Mouse (Mus musculus) hindbrain, embryonic 14.5 days (tissue): ENCODE measurements around the gene Pitpnm3. TPM values are rescaled to one million over a fixed set of nuclear protein-coding genes. Genes with fewer than 3 reads are reported as not detected.

Experiments
- ATAC-seq: fragments of 200-750 bp; cut with Nextera tagmentation; 2 replicates; pipeline ENCODE4 v1.8.0; 2017; ENCODE audit warnings: moderate number of reproducible peaks, mild to moderate bottlenecking, moderate TSS enrichment, moderate library complexity; ENCODE audit not compliant: low FRiP score
- DNase-seq: peaks from one replicate; pipeline ENCODE4 v3.0.0-alpha.2; 2015; ENCODE audit warnings: low spot score
- H3K27ac ChIP-seq: fragments of 300-500 bp; sonication (generic); 2 replicates; pipeline ENCODE4 v1.5.1; 2014; ENCODE audit warnings: mild to moderate bottlenecking, moderate library complexity
- H3K27me3 ChIP-seq: fragments of 300-500 bp; sonication (generic); 2 replicates; pipeline ENCODE4 v1.6.1; 2014; ENCODE audit warnings: mild to moderate bottlenecking, low read length, mixed read lengths; ENCODE audit not compliant: control insufficient read depth, insufficient read depth
- H3K36me3 ChIP-seq: fragments of 300-500 bp; sonication (generic); replicated peaks from 2 replicates; pipeline ENCODE4 v1.6.1; 2014; ENCODE audit not compliant: control insufficient read depth, insufficient read depth
- H3K4me1 ChIP-seq: fragments of 300-500 bp; sonication (generic); replicated peaks from 2 replicates; pipeline ENCODE4 v1.6.1; 2014; ENCODE audit warnings: antibody characterized with exemption, low read length, mixed read lengths; ENCODE audit not compliant: control insufficient read depth, insufficient read depth
- H3K4me2 ChIP-seq: fragments of 300-500 bp; sonication (generic); replicated peaks from 2 replicates; pipeline ENCODE4 v1.6.1; 2014; ENCODE audit warnings: mild to moderate bottlenecking, moderate library complexity
- H3K4me3 ChIP-seq: fragments of 300-500 bp; sonication (generic); replicated peaks from 2 replicates; pipeline ENCODE4 v1.5.1; 2014; ENCODE audit warnings: mild to moderate bottlenecking, low read length
- H3K9ac ChIP-seq: fragments of 300-500 bp; sonication (generic); 2 replicates; pipeline ENCODE4 v1.6.1; 2014
- H3K9me3 ChIP-seq: fragments of 300-500 bp; sonication (generic); 2 replicates; pipeline ENCODE4 v1.6.1; 2016; ENCODE audit warnings: low read length; ENCODE audit not compliant: control insufficient read depth
- WGBS: fragments of 180-500 bp; shearing (Covaris S2); extraction: QIAGEN DNeasy Blood & Tissue Kit; methylation state at CpG from one replicate; pipeline ENCODE4 v1.1.7; 2014; 5-methylcytosine and 5-hydroxymethylcytosine counted together
- polyA plus RNA-seq: library from polyadenylated mRNA; unstranded; fragments of >200 nt; fragmentation: Nextera tagmentation; extraction: Ambion mirVana; gene quantifications from 2 replicates; pipeline ENCODE4 v1.2.1, GENCODE M21; 2014

Gene Pitpnm3
- polyA plus RNA-seq, 1 experiment from 2014 or later = 4.9 TPM

DNA sequence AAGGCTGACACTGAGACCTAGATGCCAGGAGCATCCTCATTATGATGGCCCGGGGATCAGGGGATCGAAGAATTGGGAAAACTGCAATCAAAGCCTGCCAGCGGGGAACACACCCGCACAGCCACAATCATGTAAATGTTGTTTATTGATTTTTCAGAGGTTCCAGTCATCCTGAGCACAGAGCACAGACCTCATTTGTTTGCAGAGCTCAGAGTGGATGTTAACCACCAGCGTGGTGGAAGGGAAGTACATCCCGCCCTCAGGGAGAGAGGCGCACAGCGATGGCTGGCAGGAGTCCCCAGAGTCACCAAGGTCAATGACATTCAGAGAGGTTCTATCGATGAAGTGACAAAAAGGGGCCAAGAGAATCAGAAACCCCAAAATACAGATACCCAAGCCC is 107.7 kb downstream of the Pitpnm3 start:
- WGBS = 70% methylated on average over 9 of the region's 9 CpGs
- no peak overlapping the region for H3K9ac ChIP-seq
- H3K4me3 ChIP-seq = no peak overlapping the region
- H3K36me3 ChIP-seq = no peaks in the 10 kb centered on the region
- no peak for ATAC-seq
- no peak overlapping the region for H3K4me2 ChIP-seq
- H3K27ac ChIP-seq = no peak overlapping the region
- DNase-seq = no peak
- H3K27me3 ChIP-seq = peaks cover 10% of the 10 kb centered on the region; the same call in 1 of the 2 replicates
- H3K9me3 ChIP-seq = no peaks in the 10 kb centered on the region
- H3K4me1 ChIP-seq = peaks cover 10% of the 10 kb centered on the region; the same call in 1 of the 2 replicates

DNA sequence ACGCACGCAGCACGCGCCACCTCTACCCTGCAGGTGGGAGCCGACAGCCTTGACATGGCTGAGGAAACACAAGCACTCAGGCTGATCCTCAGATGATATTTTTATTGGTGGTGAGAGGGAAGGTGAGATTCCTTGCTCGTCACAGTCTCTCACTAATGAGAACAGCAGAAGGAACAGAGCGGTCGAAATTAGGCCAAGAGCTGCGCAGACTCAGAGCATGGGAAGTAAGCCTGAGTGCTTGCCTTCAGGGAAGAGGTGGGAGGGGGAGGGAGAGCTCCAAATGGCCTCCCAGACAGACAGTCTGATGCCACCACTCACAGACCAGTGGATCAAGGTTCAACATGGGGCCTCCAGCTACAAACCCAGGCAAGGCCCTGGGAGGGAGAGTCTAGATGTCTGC is 109.1 kb downstream of the Pitpnm3 start:
- no peak for DNase-seq
- ATAC-seq = no peak
- no peak overlapping the region for H3K27ac ChIP-seq
- 88% methylated on average over 9 of the region's 9 CpGs for WGBS
- H3K4me2 ChIP-seq = no peak overlapping the region
- no peak overlapping the region for H3K9ac ChIP-seq
- H3K4me3 ChIP-seq = no peak overlapping the region
- H3K27me3 ChIP-seq = peaks cover 10% of the 10 kb centered on the region; the same call in 1 of the 2 replicates
- peaks cover 10% of the 10 kb centered on the region; the same call in 1 of the 2 replicates for H3K4me1 ChIP-seq
- H3K36me3 ChIP-seq = no peaks in the 10 kb centered on the region
- no peaks in the 10 kb centered on the region for H3K9me3 ChIP-seq

DNA sequence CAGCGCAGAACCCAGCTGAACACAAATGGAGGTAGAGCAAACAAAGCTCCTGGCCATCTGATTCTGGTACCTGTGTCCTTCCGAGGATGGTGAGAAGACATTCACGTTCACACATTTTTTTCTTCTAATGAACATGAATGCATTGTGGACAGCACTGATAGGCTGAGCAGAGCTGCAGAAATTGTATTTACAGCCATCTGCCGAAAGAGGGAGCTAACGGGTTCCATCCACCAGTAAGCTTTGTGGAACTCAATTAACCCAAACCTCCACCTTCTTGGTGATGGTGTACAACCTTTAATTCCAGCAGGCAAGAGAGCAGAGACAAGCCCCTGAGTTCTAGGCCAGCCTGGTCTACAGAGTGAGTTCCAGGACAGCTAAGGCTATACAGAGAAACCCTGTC is 109.7 kb downstream of the Pitpnm3 start:
- 38% methylated on average over 5 of the region's 5 CpGs for WGBS
- ATAC-seq = no peak
- Histone ChIP-seq H3K36me3 (no peaks in the 10 kb centered on the region), H3K9me3 (no peaks in the 10 kb centered on the region), H3K27me3 (peaks cover 10% of the 10 kb centered on the region; the same call in 1 of the 2 replicates), H3K4me1 (peaks cover 10% of the 10 kb centered on the region; the same call in 1 of the 2 replicates), H3K4me3 (no peak overlapping the region), H3K4me2 (no peak overlapping the region), H3K9ac (no peak overlapping the region), H3K27ac (no peak overlapping the region)
- DNase-seq = peak; percentile 49

DNA sequence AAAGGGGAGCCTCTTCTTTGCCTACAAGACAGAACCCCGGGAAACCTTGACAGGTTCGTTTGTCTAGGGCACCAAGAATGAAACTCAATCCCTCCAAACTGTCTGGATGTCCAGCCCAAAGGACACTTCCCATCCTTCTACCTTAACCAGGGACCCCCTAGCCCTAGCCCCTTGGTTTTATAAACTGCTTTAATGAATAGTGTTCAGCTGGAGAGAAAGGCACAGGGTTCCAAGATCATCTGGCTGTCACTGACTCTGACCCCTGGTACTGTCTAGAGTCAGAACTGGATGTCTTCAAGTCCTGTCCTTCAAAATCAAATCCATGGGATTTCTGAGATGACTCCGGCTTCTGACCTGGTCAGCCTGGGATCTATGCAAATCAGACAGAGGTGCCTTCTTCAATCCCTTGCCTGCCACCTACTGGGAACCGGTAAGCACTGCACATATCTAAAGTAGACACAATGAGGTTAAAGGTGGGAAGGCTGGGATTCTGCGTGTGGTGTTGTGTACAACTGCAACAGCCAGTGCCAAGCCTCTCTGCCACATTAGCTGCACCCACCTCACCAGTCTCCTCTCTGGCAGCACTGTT is 111.3 kb downstream of the Pitpnm3 start:
- no peaks in the 10 kb centered on the region for H3K9me3 ChIP-seq
- 22% methylated on average over 5 of the region's 5 CpGs for WGBS
- peaks cover 10% of the 10 kb centered on the region; the same call in 1 of the 2 replicates for H3K4me1 ChIP-seq
- DNase-seq (peak; percentile 76), ATAC-seq (no peak)
- H3K27ac ChIP-seq = no peak overlapping the region
- H3K9ac ChIP-seq = no peak overlapping the region
- H3K4me3 ChIP-seq = no peak overlapping the region
- no peak overlapping the region for H3K4me2 ChIP-seq
- no peaks in the 10 kb centered on the region for H3K36me3 ChIP-seq
- H3K27me3 ChIP-seq = 0 out of 2 replicates have a peak, but pooled peaks cover 3% of the 10 kb centered on the region

DNA sequence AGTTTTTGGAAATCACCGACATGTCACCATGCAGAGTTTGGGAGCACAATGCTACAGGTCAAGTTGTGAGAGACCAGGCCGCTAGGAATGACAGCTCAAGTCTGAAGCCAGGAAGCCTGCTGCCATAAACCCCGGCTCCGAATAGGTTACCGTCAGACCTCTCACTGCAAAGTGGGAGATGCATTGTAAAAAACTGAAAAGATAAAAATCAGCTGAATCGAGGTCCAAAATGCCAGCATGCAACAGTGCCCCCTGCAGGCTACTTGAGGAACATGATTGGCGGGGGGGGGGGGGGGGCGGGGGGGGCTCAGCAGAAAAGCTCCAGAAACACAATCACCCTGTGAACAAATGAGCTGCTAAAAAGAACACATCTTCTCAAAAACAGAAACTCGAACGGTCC is 112.0 kb downstream of the Pitpnm3 start:
- Histone ChIP-seq H3K9ac (peak overlapping the region; percentile 1; the same call in 1 of the 2 replicates), H3K4me2 (no peak overlapping the region), H3K27me3 (no peaks in the 10 kb centered on the region), H3K4me1 (peaks cover 6% of the 10 kb centered on the region; the same call in 1 of the 2 replicates), H3K27ac (no peak overlapping the region), H3K4me3 (no peak overlapping the region), H3K36me3 (no peaks in the 10 kb centered on the region), H3K9me3 (no peaks in the 10 kb centered on the region)
- ATAC-seq (no peak), DNase-seq (peak; percentile 49)
- 37% methylated on average over 10 of the region's 10 CpGs for WGBS

DNA sequence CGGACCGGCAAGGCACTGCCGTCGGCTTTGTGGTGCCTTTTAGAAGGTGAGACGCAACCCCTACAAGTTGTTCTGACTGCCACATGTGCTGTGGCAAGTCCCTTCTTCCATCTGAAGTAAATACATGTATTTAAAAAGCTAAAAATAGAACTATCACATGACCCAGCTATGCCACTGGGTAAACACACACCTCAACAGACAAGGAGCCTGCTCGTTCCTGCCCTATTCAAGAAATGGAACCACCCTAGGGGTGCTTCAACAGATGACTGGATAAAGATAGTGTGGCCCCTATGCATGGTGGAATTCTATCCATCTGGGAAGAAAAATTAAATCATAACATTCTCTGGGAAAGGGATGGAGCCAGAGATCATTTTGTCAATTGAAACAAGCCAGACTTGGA is 112.8 kb downstream of the Pitpnm3 start:
- Histone ChIP-seq H3K9ac (no peak overlapping the region), H3K27me3 (no peaks in the 10 kb centered on the region), H3K4me3 (no peak overlapping the region), H3K4me2 (no peak overlapping the region), H3K9me3 (no peaks in the 10 kb centered on the region), H3K36me3 (no peaks in the 10 kb centered on the region), H3K27ac (no peak overlapping the region), H3K4me1 (peaks cover 6% of the 10 kb centered on the region; the same call in 1 of the 2 replicates)
- ATAC-seq = no peak
- 86% methylated on average over 6 of the region's 6 CpGs for WGBS
- DNase-seq = no peak

DNA sequence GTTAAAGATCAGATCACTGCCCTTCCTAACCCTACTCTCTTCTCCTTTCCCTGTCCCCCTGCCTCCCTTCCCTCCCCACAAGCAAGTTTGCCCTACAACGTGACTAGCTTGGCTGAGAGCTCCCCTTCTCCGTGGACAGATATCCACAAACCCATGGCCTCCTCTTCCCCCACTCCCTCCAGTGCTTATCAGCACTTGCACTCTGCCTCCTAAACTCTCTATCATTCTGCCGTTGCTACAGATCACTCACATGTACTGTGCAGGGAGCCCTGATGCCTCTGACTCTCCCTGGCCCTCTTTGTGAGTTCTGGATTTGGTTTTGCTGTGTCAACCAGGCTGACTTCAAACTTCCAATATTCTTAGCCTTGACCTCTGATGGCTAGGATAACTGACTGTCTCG is 114.6 kb downstream of the Pitpnm3 start:
- no peaks in the 10 kb centered on the region for H3K27me3 ChIP-seq
- no peak overlapping the region for H3K27ac ChIP-seq
- peaks cover 6% of the 10 kb centered on the region; the same call in 1 of the 2 replicates for H3K4me1 ChIP-seq
- no peak overlapping the region for H3K4me2 ChIP-seq
- no peaks in the 10 kb centered on the region for H3K9me3 ChIP-seq
- H3K4me3 ChIP-seq = no peak overlapping the region
- ATAC-seq (no peak), DNase-seq (no peak)
- H3K36me3 ChIP-seq = no peaks in the 10 kb centered on the region
- WGBS = 78% methylated on average over 4 of the region's 4 CpGs
- H3K9ac ChIP-seq = no peak overlapping the region

DNA sequence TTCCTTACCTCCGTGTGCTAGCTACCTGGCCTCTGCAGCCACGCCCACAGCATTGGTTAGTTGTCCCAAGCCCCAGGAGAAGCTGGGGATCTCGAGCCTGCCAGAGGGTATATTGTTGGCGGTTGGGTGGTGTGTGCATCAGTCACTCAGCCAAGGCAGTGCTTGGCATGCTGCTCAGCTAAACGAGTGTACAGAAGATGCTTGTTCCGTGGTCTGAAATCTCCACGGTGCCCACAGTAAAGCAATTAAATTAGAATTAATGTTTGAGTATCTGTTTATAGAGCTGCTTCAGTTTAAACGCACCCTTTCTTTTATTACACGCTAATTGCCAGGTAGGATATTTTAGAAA is 118.4 kb downstream of the Pitpnm3 start:
- Histone ChIP-seq H3K4me1 (peaks cover 2% of the 10 kb centered on the region; the same call in 1 of the 2 replicates), H3K4me3 (no peak overlapping the region), H3K9ac (no peak overlapping the region), H3K36me3 (no peaks in the 10 kb centered on the region), H3K27me3 (no peaks in the 10 kb centered on the region), H3K9me3 (no peaks in the 10 kb centered on the region), H3K4me2 (no peak overlapping the region), H3K27ac (no peak overlapping the region)
- DNase-seq (no peak), ATAC-seq (no peak)
- 53% methylated on average over 9 of the region's 9 CpGs for WGBS

DNA sequence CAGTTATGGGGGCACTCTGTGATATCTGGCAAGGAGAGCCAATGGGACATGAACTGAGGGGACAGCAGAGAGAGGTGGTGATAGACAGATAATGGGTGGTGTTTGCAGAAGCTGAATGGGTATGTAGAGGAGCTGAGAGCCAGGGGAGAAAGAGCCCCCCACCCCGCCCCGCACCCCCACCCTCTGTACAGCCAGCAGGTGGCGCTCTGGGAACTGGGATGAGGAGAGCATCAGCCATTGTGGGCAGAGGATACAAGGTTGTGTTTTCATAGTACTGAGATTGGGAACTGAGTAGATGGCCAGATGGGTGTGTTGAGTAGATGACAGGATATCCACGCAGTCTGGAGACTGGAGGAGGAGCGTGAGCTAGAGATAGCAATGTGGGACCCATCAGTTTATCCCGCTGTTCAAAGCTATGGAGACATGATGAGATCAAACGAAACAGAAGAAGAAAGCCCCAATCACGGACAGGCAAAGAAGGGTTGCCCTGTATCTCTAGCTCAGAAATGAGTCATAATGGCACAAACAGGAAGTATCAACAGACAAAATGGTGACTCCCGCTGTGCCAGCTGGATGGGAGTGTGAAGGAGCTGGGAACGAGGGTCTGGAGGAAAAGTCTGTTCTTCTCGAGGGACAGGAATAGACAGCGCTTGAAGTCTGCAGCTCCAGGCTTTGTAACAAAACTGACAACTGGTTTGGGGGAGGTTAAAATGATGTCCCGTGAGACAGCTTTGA is 118.9 kb downstream of the Pitpnm3 start:
- Histone ChIP-seq H3K9ac (no peak overlapping the region), H3K4me3 (no peak overlapping the region), H3K27ac (no peak overlapping the region), H3K36me3 (no peaks in the 10 kb centered on the region), H3K4me2 (no peak overlapping the region), H3K9me3 (no peaks in the 10 kb centered on the region), H3K27me3 (no peaks in the 10 kb centered on the region), H3K4me1 (peaks cover 7% of the 10 kb centered on the region)
- 81% methylated on average over 13 of the region's 13 CpGs for WGBS
- ATAC-seq (no peak), DNase-seq (no peak)
